Mouse (Mus musculus) hindbrain, embryonic 14.5 days (tissue): ENCODE data around the gene Brsk1. TPM values are rescaled to one million over a fixed set of nuclear protein-coding genes. Genes with fewer than 3 reads are reported as not detected.

Experiments
- ATAC-seq: fragments of 200-750 bp; cut with Nextera tagmentation; 2 replicates; pipeline ENCODE4 v1.8.0; 2017; ENCODE audit warnings: moderate number of reproducible peaks, mild to moderate bottlenecking, moderate TSS enrichment, moderate library complexity; ENCODE audit not compliant: low FRiP score
- DNase-seq: peaks from one replicate; pipeline ENCODE4 v3.0.0-alpha.2; 2015; ENCODE audit warnings: low spot score
- H3K27ac ChIP-seq: fragments of 300-500 bp; sonication (generic); 2 replicates; pipeline ENCODE4 v1.5.1; 2014; ENCODE audit warnings: mild to moderate bottlenecking, moderate library complexity
- H3K27me3 ChIP-seq: fragments of 300-500 bp; sonication (generic); 2 replicates; pipeline ENCODE4 v1.6.1; 2014; ENCODE audit warnings: mild to moderate bottlenecking, low read length, mixed read lengths; ENCODE audit not compliant: control insufficient read depth, insufficient read depth
- H3K36me3 ChIP-seq: fragments of 300-500 bp; sonication (generic); replicated peaks from 2 replicates; pipeline ENCODE4 v1.6.1; 2014; ENCODE audit not compliant: control insufficient read depth, insufficient read depth
- H3K4me1 ChIP-seq: fragments of 300-500 bp; sonication (generic); replicated peaks from 2 replicates; pipeline ENCODE4 v1.6.1; 2014; ENCODE audit warnings: antibody characterized with exemption, low read length, mixed read lengths; ENCODE audit not compliant: control insufficient read depth, insufficient read depth
- H3K4me2 ChIP-seq: fragments of 300-500 bp; sonication (generic); replicated peaks from 2 replicates; pipeline ENCODE4 v1.6.1; 2014; ENCODE audit warnings: mild to moderate bottlenecking, moderate library complexity
- H3K4me3 ChIP-seq: fragments of 300-500 bp; sonication (generic); replicated peaks from 2 replicates; pipeline ENCODE4 v1.5.1; 2014; ENCODE audit warnings: mild to moderate bottlenecking, low read length
- H3K9ac ChIP-seq: fragments of 300-500 bp; sonication (generic); 2 replicates; pipeline ENCODE4 v1.6.1; 2014
- H3K9me3 ChIP-seq: fragments of 300-500 bp; sonication (generic); 2 replicates; pipeline ENCODE4 v1.6.1; 2016; ENCODE audit warnings: low read length; ENCODE audit not compliant: control insufficient read depth
- WGBS: fragments of 180-500 bp; shearing (Covaris S2); extraction: QIAGEN DNeasy Blood & Tissue Kit; methylation state at CpG from one replicate; pipeline ENCODE4 v1.1.7; 2014; 5-methylcytosine and 5-hydroxymethylcytosine counted together
- polyA plus RNA-seq: library from polyadenylated mRNA; unstranded; fragments of >200 nt; fragmentation: Nextera tagmentation; extraction: Ambion mirVana; gene quantifications from 2 replicates; pipeline ENCODE4 v1.2.1, GENCODE M21; 2014

Brsk1 gene
- polyA plus RNA-seq, 1 experiment from 2014 or later: 10.3 TPM

DNA sequence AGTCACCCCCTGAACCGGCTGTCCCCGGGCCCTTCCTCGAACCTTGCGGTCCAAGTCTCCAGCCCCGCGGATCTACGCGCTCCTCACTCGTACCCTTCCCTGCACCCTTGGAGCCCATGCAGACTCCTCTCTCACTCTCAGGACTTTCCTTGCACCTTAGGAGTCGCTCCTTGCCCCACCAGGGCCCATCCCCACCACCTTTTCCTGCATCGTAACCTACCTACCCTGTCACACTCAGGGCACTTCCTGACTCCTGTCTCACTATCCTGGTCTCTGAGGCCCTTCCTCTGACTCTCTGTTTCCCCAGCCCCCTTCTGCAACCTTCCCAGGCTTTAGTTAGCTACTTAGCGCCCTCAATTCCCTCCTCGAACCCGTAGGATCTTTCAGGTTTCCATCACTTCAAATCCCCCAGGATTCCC is 49.9 kb downstream of the Brsk1 start:
- ATAC-seq (no peak; the same call in 1 of the 2 replicates), DNase-seq (no peak)
- Histone ChIP-seq H3K4me1 (peaks cover 29% of the 10 kb centered on the region), H3K9ac (peak overlapping the region; percentile 88), H3K4me3 (peak overlapping the region; percentile 71), H3K27ac (peak overlapping the region; percentile 94), H3K36me3 (peaks cover 15% of the 10 kb centered on the region; the same call in 1 of the 2 replicates), H3K4me2 (peak overlapping the region; percentile 72), H3K9me3 (no peaks in the 10 kb centered on the region), H3K27me3 (no peaks in the 10 kb centered on the region)
- WGBS: under 1% methylated on average over 13 of the region's 14 CpGs

DNA sequence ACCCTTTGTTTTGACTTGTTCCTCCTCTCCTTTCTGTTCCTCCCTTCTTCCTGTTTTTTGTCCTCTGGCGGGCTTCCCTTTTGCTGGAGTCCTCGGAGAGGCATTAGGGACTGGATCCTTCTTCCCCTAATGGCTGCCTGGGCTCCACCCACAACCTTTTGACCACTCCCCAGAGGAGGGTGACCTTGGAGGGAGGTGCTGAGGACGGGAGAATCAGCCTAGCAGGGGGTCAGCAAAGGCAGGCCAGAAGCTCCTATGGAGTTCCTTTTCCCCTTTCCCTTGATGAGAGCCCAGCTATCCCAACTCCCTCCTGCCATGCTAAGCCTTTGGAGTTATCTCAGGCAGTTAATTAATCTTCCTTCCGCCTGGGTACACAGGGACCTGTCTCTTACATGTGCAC is 50.7 kb downstream of the Brsk1 start:
- Histone ChIP-seq H3K4me2 (peak overlapping the region; percentile 72), H3K9ac (peak overlapping the region; percentile 88), H3K27ac (peak overlapping the region; percentile 94), H3K9me3 (no peaks in the 10 kb centered on the region), H3K27me3 (no peaks in the 10 kb centered on the region), H3K36me3 (peaks cover 23% of the 10 kb centered on the region), H3K4me3 (peak overlapping the region; percentile 71), H3K4me1 (peaks cover 29% of the 10 kb centered on the region)
- ATAC-seq (no peak), DNase-seq (no peak)
- 3% methylated on average over 4 of the region's 4 CpGs for WGBS

DNA sequence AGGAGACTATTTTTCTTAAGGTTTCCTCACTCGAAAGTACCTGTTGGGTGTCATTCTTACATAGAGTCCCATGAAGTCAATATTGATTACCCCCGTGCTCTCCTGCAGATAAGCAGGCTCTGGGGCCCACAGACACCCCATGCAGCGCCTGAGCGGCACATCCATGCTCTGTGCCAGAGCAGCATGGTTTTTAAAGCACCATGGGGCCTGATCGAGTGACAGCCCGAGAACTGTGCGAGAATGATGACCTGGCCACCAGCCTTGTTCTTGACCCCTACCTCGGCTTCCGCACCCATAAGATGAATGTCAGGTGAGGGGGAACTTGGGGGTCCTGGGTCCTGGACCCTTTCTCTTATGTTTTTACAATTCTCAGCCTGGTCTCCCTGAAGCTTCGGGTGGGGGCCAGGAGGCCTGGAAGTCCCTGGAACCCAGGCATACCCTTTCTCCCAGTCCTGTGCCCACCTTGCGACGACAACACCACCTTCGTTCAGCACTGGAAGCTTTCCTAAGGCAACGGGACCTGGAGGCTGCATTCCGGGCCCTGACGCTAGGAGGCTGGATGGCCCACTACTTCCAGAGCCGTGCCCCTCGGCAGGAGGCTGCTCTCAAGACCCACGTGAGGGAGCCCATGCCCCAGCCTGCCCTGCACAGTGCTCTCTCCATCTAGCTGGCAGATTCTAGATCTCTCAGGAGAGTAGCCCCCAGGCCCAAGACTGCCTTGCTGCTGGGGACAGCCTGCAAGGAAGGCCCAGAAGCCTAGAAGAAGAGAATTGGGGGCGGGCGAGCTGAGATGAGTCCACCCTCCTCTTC is 51.5 kb downstream of the Brsk1 start:
- no peak for ATAC-seq
- Histone ChIP-seq H3K36me3 (peaks cover 31% of the 10 kb centered on the region), H3K27me3 (no peaks in the 10 kb centered on the region), H3K9me3 (no peaks in the 10 kb centered on the region), H3K4me1 (peaks cover 29% of the 10 kb centered on the region), H3K4me2 (peak overlapping the region; percentile 72), H3K27ac (peak overlapping the region; percentile 94), H3K9ac (peak overlapping the region; percentile 88), H3K4me3 (peak overlapping the region; percentile 71)
- WGBS: 81% methylated on average over 21 of the region's 21 CpGs
- no peak for DNase-seq

DNA sequence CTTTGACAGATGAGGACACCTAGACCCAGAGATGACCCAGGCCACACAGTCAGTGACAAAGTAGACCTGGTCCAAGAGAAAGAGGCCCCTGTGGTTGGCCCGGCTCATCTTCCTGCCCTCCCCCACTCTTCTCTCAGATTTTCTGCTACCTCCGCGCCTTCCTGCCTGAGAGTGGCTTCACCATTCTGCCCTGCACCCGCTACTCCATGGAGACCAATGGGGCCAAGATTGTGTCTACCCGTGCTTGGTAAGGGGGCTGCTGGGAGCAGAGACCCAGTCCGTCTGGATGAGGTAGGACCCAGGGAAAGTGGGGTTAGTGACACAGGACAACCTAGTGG is 52.0 kb downstream of the Brsk1 start:
- H3K36me3 ChIP-seq: peaks cover 36% of the 10 kb centered on the region
- no peaks in the 10 kb centered on the region for H3K27me3 ChIP-seq
- 0 out of 2 replicates have a peak overlapping the region, but pooled peaks have one; percentile 88 for H3K9ac ChIP-seq
- no peak overlapping the region for H3K27ac ChIP-seq
- no peak overlapping the region for H3K4me3 ChIP-seq
- peaks cover 29% of the 10 kb centered on the region for H3K4me1 ChIP-seq
- ATAC-seq: no peak
- WGBS: 83% methylated on average over 6 of the region's 6 CpGs
- DNase-seq: no peak
- H3K9me3 ChIP-seq: no peaks in the 10 kb centered on the region
- peak overlapping the region; percentile 4; the same call in 1 of the 2 replicates for H3K4me2 ChIP-seq

DNA sequence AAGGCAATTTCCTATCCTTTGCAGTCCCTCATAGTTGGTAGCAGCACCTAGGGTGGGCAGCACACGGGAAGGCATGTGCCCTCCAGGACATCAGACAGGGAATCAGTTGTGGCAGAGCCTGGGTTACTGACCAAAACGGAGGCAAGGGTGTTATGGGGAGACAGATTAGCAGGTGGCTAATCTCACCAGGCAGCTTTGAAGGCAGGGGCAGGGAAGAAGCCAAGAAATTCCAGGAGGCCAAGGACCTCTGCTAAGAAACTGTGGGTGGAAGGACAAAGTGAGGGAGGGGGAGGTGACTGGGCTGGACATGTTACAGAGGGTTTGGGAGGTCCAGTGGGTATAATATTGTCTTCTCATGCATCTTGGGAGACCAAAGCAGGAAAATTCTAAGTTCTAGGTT is 53.0 kb downstream of the Brsk1 start:
- H3K36me3 ChIP-seq: peaks cover 36% of the 10 kb centered on the region
- H3K4me3 ChIP-seq: no peak overlapping the region
- no peak overlapping the region for H3K27ac ChIP-seq
- H3K9me3 ChIP-seq: no peaks in the 10 kb centered on the region
- no peak for DNase-seq
- WGBS: 73% methylated on average over 2 of the region's 2 CpGs
- H3K27me3 ChIP-seq: no peaks in the 10 kb centered on the region
- peaks cover 28% of the 10 kb centered on the region for H3K4me1 ChIP-seq
- no peak overlapping the region for H3K9ac ChIP-seq
- no peak overlapping the region for H3K4me2 ChIP-seq
- no peak for ATAC-seq

DNA sequence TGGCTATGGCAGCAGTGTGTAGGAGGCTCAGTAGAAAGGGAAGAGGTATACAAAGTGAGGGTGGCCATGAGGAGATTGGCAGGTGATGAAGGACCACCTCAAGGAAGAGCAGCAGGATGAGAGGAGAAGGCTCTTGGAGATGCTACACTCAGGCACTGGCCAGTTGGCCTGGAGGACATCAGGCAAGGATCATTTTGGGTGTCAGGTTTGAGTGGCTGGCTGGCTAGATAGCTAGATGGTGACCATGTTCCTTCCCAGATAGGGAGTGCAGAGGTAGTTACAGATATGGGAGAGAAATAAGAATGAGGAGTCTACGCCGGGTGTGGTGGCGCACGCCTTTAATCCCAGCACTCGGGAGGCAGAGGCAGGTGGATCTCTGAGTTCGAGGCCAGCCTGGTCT is 54.5 kb downstream of the Brsk1 start:
- no peak overlapping the region for H3K4me3 ChIP-seq
- 97% methylated on average over 5 of the region's 6 CpGs for WGBS
- no peaks in the 10 kb centered on the region for H3K27me3 ChIP-seq
- H3K9me3 ChIP-seq: no peaks in the 10 kb centered on the region
- no peak for DNase-seq
- H3K9ac ChIP-seq: no peak overlapping the region
- peaks cover 36% of the 10 kb centered on the region for H3K36me3 ChIP-seq
- no peak overlapping the region for H3K27ac ChIP-seq
- no peak for ATAC-seq
- peaks cover 20% of the 10 kb centered on the region for H3K4me1 ChIP-seq
- no peak overlapping the region for H3K4me2 ChIP-seq

DNA sequence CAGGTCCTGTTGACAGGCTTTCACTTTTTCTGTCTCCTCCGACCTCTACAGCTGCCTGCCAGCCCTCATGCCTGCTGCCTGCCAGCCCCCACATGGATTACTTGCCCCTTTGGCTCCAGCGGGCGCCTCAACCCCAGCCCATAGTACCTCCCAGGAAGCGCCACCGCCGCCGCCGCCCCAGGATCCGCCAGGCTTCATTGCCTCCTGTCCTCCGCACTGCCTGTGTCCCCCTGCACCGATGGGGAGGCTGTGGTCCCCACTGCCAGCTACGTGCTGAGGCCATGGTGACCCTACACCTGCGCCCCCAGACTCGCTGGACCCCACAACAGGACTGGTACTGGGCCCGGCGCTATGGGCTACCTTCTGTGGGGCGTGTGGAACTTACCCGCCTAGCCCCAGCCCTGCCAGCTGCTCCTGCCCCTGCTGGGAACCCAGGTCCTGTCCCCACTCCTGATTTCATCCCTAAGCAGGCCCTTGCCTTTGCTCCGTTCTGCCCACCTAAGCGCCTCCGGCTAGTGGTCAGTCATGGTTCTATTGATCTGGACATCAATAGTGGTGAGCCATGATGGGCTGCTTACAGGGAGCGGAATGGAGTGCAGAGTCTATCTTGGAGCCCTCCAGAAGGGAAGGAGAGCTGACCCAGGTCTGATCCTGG is 56.0 kb downstream of the Brsk1 start:
- Histone ChIP-seq H3K4me1 (peaks cover 13% of the 10 kb centered on the region), H3K27ac (no peak overlapping the region), H3K27me3 (no peaks in the 10 kb centered on the region), H3K4me3 (no peak overlapping the region), H3K36me3 (peaks cover 36% of the 10 kb centered on the region), H3K9ac (no peak overlapping the region), H3K9me3 (no peaks in the 10 kb centered on the region), H3K4me2 (no peak overlapping the region)
- ATAC-seq: no peak
- no peak for DNase-seq
- 85% methylated on average over 22 of the region's 22 CpGs for WGBS

DNA sequence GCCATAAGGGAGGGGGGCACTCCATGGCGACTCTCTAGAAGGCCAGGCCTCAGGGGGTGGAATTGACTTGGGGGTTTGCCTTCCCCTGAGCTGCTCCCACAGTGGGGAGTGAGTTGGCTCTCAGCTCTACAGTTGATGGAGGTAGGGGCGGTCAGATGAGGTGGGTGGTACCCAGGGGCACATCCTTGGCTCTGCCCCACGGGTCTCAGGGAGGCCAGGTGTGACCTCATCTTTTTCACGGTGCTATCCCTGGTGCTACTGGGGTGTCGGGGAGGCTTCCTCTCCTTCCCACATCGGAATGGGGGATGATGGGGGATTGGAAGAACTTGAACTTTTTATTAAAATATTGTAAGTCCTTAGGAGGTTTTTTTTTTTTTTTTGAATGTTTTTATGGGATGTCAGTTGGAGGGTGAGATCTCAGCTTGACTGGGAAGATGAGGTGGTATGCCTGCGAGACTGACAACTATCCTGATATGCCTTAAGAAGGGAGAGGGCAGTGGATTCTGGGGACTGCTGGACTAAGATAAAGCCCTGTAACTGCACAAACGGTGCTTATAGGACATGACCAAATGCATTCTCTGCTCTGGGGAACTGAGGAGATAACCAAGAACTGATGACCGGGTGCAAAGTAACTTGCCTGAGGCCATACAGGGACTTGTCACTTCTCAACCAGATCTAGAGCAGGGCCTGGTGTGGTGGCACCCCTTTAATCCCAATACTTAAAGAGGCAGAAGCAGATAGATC is 56.9 kb downstream of the Brsk1 start:
- WGBS: 84% methylated on average over 9 of the region's 9 CpGs
- H3K9ac ChIP-seq: no peak overlapping the region
- ATAC-seq: 0 out of 2 replicates have a peak, but pooled peaks have one; percentile 13

DNA sequence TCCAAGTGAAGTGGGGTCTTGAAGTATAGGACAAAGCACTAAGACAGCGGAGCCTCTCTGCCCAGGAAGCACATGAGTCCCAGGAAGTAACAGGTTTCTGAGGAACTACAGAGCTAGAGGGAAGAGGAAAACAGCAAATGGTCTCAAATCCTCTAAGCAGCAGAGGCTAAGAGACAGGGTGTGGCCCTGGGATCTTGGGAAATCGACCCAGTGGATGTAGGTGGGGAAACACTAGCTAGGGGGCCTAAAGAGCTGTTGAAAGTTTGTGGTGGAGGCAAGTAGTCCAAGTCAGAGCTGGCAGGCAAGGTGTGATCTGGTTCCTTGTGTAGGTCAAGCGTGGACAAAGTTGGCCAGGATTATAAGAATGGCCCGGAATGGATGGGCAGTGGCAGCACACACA is 57.9 kb downstream of the Brsk1 start:
- Histone ChIP-seq H3K4me3 (no peak overlapping the region), H3K4me2 (no peak overlapping the region), H3K9me3 (no peaks in the 10 kb centered on the region), H3K27me3 (no peaks in the 10 kb centered on the region), H3K4me1 (no peaks in the 10 kb centered on the region), H3K27ac (no peak overlapping the region), H3K9ac (no peak overlapping the region), H3K36me3 (peaks cover 36% of the 10 kb centered on the region)
- ATAC-seq (no peak), DNase-seq (no peak)
- WGBS: 76% methylated on average over 4 of the region's 4 CpGs

More for the DNA sequence above, 56.9 kb downstream of the Brsk1 start:
- no peak for DNase-seq
- H3K4me1 ChIP-seq: peaks cover 5% of the 10 kb centered on the region
- H3K36me3 ChIP-seq: peaks cover 36% of the 10 kb centered on the region
- H3K4me3 ChIP-seq: no peak overlapping the region
- H3K27me3 ChIP-seq: no peaks in the 10 kb centered on the region
- H3K4me2 ChIP-seq: no peak overlapping the region
- H3K27ac ChIP-seq: no peak overlapping the region
- no peaks in the 10 kb centered on the region for H3K9me3 ChIP-seq
